Mouse (Mus musculus): ENCODE measurements around the gene Cd8a. TPM values are rescaled to one million over a fixed set of nuclear protein-coding genes. Genes with fewer than 3 reads are reported as not detected.

Gene Cd8a
- polyA plus RNA-seq, 1 experiment from 2014 or later: 0.13 TPM

GRCm38 (mm10) chr6:71372041-71372720 is 1.0 kb upstream of the Cd8a start:
- Histone ChIP-seq H3K9ac (no peak overlapping the region), H3K36me3 (no peaks in the 10 kb centered on the region), H3K4me2 (no peak overlapping the region), H3K9me3 (replicated peaks) (0 out of 2 replicates have a peak, but pooled peaks cover under 1% of the 10 kb centered on the region), H3K4me1 (no peaks in the 10 kb centered on the region), H3K27me3 (no peaks in the 10 kb centered on the region), H3K4me3 (replicated peaks) (no peak overlapping the region), H3K27ac (no peak overlapping the region)
- 94% methylated on average over 5 of the region's 5 CpGs for WGBS
- ATAC-seq (replicated peaks; ENCODE audit: low FRiP score): no peak

DNA sequence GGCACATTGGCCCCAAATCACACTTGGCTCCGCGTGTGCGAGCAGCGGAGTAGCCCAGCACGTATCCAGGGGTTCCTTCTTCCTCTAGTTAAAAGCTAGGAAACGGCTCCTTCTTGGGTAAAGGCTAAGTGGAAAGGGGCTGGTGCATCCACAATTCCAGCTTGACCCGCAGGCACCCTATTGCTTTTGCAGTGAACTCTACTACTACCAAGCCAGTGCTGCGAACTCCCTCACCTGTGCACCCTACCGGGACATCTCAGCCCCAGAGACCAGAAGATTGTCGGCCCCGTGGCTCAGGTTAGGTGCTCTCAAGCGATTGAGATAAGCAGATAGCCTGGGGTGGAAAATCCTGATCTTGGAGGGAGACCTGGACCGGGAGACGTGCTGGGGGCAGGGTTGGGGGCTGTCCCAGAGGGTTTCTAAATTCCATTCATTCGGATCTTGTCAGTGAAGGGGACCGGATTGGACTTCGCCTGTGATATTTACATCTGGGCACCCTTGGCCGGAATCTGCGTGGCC is 1.1 kb downstream of the Cd8a start:
- Histone ChIP-seq H3K27me3 (no peaks in the 10 kb centered on the region), H3K36me3 (no peaks in the 10 kb centered on the region), H3K9ac (no peak overlapping the region), H3K27ac (no peak overlapping the region), H3K9me3 (replicated peaks) (0 out of 2 replicates have a peak, but pooled peaks cover 3% of the 10 kb centered on the region), H3K4me3 (replicated peaks) (no peak overlapping the region), H3K4me1 (no peaks in the 10 kb centered on the region), H3K4me2 (no peak overlapping the region)
- 89% methylated on average over 19 of the region's 19 CpGs for WGBS
- ATAC-seq (replicated peaks; ENCODE audit: low FRiP score): no peak

GRCm38 (mm10) chr6:71374921-71375320 is 1.7 kb downstream of the Cd8a start:
- Histone ChIP-seq H3K4me3 (replicated peaks) (no peak overlapping the region), H3K9me3 (replicated peaks) (0 out of 2 replicates have a peak, but pooled peaks cover 3% of the 10 kb centered on the region), H3K9ac (no peak overlapping the region), H3K27me3 (no peaks in the 10 kb centered on the region), H3K36me3 (no peaks in the 10 kb centered on the region), H3K4me2 (no peak overlapping the region), H3K27ac (no peak overlapping the region), H3K4me1 (no peaks in the 10 kb centered on the region)
- WGBS: 78% methylated on average over 2 of the region's 2 CpGs
- no peak for ATAC-seq (replicated peaks; ENCODE audit: low FRiP score)

DNA sequence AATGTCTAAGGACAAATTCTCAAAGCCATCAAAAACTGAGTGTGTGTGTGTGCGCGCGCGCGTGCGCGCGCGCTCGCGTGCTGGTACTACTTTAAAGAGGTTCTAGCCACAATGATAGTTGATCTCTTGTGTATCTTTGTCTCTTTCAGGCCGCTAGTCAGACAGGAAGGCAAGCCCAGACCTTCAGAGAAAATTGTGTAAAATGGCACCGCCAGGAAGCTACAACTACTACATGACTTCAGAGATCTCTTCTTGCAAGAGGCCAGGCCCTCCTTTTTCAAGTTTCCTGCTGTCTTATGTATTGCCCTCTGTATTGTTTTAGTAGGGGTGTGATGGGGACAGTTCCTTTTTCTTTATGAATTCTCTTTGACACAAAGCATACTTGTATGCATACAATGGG is 3.5 kb downstream of the Cd8a start:
- ATAC-seq (replicated peaks; ENCODE audit: low FRiP score): no peak
- Histone ChIP-seq H3K4me2 (no peak overlapping the region), H3K27me3 (no peaks in the 10 kb centered on the region), H3K4me1 (no peaks in the 10 kb centered on the region), H3K36me3 (no peaks in the 10 kb centered on the region), H3K9ac (no peak overlapping the region), H3K9me3 (replicated peaks) (0 out of 2 replicates have a peak, but pooled peaks cover 3% of the 10 kb centered on the region), H3K27ac (no peak overlapping the region), H3K4me3 (replicated peaks) (no peak overlapping the region)
- WGBS: 96% methylated on average over 13 of the region's 13 CpGs

DNA sequence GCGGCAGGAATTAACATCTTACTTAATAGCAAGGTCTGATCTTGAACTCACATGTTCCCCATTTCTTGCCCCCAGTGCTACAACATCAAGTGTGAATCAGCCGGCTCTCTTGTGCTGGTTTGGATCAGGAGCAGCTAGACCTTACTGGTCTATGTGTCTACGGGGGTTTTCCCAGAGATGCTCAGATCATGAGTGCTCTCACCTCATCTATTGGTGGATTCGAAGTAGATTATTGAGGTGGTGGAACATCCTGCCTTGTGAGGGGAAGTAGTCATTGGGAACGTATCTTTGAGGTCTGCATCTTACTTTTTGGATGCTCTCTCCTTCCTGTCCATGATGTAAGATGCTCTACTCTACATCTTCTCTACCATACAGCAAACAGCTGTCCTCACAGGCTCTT is 8.4 kb downstream of the Cd8a start:
- 89% methylated on average over 5 of the region's 5 CpGs for WGBS
- ATAC-seq (replicated peaks; ENCODE audit: low FRiP score): no peak
- H3K4me1 ChIP-seq: no peaks in the 10 kb centered on the region

GRCm38 (mm10) chr6:71390496-71390895 is 17.3 kb downstream of the Cd8a start:
- Histone ChIP-seq H3K9ac (no peak overlapping the region), H3K4me3 (replicated peaks) (no peak overlapping the region), H3K9me3 (replicated peaks) (no peaks in the 10 kb centered on the region), H3K27ac (no peak overlapping the region), H3K36me3 (peaks cover 62% of the 10 kb centered on the region), H3K27me3 (no peaks in the 10 kb centered on the region), H3K4me2 (no peak overlapping the region), H3K4me1 (no peaks in the 10 kb centered on the region)
- 90% methylated on average over 2 of the region's 2 CpGs for WGBS
- no peak for ATAC-seq (replicated peaks; ENCODE audit: low FRiP score)

More for the DNA sequence above, 8.4 kb downstream of the Cd8a start:
- Histone ChIP-seq H3K9me3 (replicated peaks) (0 out of 2 replicates have a peak, but pooled peaks cover 3% of the 10 kb centered on the region), H3K9ac (no peak overlapping the region), H3K36me3 (no peaks in the 10 kb centered on the region), H3K4me2 (no peak overlapping the region), H3K27me3 (no peaks in the 10 kb centered on the region), H3K4me3 (replicated peaks) (no peak overlapping the region), H3K27ac (no peak overlapping the region)

DNA sequence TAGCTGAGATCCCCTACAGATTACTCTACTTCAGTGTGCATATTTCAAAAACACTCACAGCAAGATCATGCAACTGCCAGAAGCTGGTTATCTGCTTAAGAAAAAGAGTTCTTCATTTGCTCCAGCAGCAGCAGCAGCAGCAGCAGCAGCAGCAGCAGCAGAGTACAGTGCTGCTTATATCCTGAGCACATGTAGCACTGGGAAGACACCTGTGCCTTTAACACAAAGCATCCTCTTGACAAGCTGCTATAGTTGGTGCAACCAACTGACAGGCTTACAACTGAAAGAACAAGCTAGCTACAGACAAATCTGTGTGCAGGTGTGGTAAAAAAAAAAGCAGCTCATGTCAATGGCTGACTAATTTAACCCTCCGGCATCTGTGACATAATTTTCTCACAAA is 22.8 kb downstream of the Cd8a start:
- WGBS: 85% methylated on average over 1 of the region's 1 CpGs
- Histone ChIP-seq H3K9ac (no peak overlapping the region), H3K4me2 (no peak overlapping the region), H3K36me3 (peaks cover 73% of the 10 kb centered on the region), H3K4me1 (no peaks in the 10 kb centered on the region), H3K27me3 (no peaks in the 10 kb centered on the region), H3K9me3 (replicated peaks) (no peaks in the 10 kb centered on the region), H3K27ac (no peak overlapping the region), H3K4me3 (replicated peaks) (no peak overlapping the region)
- ATAC-seq (replicated peaks; ENCODE audit: low FRiP score): no peak

DNA sequence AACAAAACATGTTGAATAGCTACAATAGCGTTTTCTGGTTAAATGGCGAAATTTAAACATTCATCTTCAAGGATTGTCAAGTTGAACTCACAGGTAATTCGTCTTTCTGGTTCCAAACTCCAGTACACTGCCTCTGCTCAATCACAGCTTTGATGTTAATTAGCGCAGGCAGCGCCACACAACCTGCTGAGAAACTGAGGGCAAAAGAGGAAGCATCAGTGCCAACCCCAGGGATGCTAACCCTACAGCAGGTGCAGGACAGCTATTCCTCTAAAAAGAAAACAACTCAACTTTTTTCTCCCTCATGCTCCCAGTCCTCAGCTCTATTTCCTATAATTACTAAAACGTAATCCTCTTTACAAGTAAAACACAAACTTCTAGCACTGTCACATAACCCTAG is 23.5 kb downstream of the Cd8a start:
- no peak for ATAC-seq (replicated peaks; ENCODE audit: low FRiP score)
- no peak overlapping the region for H3K9ac ChIP-seq
- no peaks in the 10 kb centered on the region for H3K4me1 ChIP-seq
- WGBS: 91% methylated on average over 6 of the region's 6 CpGs
- no peaks in the 10 kb centered on the region for H3K27me3 ChIP-seq
- H3K27ac ChIP-seq: no peak overlapping the region
- no peaks in the 10 kb centered on the region for H3K9me3 ChIP-seq (replicated peaks)
- H3K4me2 ChIP-seq: no peak overlapping the region
- peaks cover 66% of the 10 kb centered on the region for H3K36me3 ChIP-seq
- no peak overlapping the region for H3K4me3 ChIP-seq (replicated peaks)

DNA sequence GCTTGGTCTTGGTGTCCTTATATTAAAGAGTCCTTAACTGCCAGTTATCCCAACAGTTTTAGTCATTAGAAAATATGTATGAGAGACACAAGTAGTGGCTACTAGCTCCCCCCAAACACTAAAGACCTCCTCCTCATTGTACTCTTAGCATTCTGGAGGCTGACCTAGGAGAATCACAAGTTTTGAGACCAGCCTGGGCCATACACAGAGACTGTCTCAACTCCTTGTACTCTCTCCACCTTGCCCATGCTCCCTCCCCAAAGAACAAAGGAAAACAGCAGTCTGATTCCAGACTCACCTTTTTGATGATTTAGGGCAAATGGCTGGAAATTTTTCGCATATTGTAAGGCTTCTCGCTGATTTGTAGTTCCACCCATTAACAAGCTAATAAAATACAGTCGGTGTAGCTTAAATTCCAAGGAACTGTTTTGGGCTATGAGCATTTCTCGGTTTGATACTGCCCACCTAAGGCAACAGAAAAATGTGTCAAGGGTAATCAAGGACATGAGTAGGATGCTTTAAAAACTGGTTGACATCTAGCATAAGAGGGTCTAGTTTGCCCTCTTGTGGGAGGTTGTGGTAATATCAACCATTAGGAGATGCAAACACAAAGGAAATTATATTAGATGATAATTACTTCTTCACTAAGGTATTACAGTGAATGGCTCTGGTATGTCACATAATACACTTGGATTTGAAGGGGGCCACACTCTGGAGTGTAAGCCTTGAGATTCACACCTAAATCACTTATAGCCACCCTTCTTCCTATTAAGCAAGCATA is 25.8 kb downstream of the Cd8a start:
- no peaks in the 10 kb centered on the region for H3K27me3 ChIP-seq
- no peak for ATAC-seq (replicated peaks; ENCODE audit: low FRiP score)
- H3K4me3 ChIP-seq (replicated peaks): no peak overlapping the region
- H3K9ac ChIP-seq: no peak overlapping the region
- peaks cover 45% of the 10 kb centered on the region for H3K36me3 ChIP-seq
- 82% methylated on average over 4 of the region's 4 CpGs for WGBS
- H3K27ac ChIP-seq: no peak overlapping the region
- no peaks in the 10 kb centered on the region for H3K9me3 ChIP-seq (replicated peaks)
- H3K4me1 ChIP-seq: no peaks in the 10 kb centered on the region
- H3K4me2 ChIP-seq: no peak overlapping the region

GRCm38 (mm10) chr6:71414624-71415023 is 41.4 kb downstream of the Cd8a start:
- no peak overlapping the region for H3K4me2 ChIP-seq
- H3K4me3 ChIP-seq (replicated peaks): no peak overlapping the region
- H3K4me1 ChIP-seq: no peaks in the 10 kb centered on the region
- ATAC-seq (replicated peaks; ENCODE audit: low FRiP score): no peak
- H3K9ac ChIP-seq: no peak overlapping the region
- no peaks in the 10 kb centered on the region for H3K9me3 ChIP-seq (replicated peaks)
- 84% methylated on average over 4 of the region's 4 CpGs for WGBS
- no peak overlapping the region for H3K27ac ChIP-seq
- no peaks in the 10 kb centered on the region for H3K27me3 ChIP-seq
- H3K36me3 ChIP-seq: peaks cover 40% of the 10 kb centered on the region

DNA sequence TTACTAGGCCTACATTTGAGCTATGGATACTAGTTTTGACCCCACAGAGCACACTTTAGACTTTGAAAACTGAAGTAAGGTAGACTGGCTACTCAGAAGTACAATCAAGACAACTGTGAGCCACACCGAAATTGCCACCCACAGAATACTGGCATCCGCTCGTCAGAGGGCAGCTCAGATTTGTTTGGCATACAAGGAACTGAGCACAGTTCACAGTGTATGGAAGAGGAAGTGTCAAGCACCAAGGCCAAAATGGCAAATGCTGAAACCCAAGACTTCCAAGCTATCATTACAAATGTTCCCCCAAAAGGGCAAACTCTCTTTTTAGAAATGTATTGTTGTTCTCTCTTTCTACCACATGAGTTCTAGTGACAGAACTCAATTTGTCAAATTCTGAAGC is 42.2 kb downstream of the Cd8a start:
- WGBS: 83% methylated on average over 3 of the region's 3 CpGs
- ATAC-seq (replicated peaks; ENCODE audit: low FRiP score): no peak
- no peak overlapping the region for H3K9ac ChIP-seq

GRCm38 (mm10) chr6:71418874-71419273 is 45.6 kb downstream of the Cd8a start:
- no peak overlapping the region for H3K4me2 ChIP-seq
- no peak overlapping the region for H3K9ac ChIP-seq
- ATAC-seq (replicated peaks; ENCODE audit: low FRiP score): no peak
- no peaks in the 10 kb centered on the region for H3K9me3 ChIP-seq (replicated peaks)
- H3K36me3 ChIP-seq: peaks cover 21% of the 10 kb centered on the region
- WGBS: 94% methylated on average over 3 of the region's 3 CpGs
- no peak overlapping the region for H3K27ac ChIP-seq
- H3K4me1 ChIP-seq: no peaks in the 10 kb centered on the region
- no peaks in the 10 kb centered on the region for H3K27me3 ChIP-seq
- no peak overlapping the region for H3K4me3 ChIP-seq (replicated peaks)

More for the DNA sequence above, 42.2 kb downstream of the Cd8a start:
- H3K9me3 ChIP-seq (replicated peaks): no peaks in the 10 kb centered on the region
- no peak overlapping the region for H3K27ac ChIP-seq
- H3K4me1 ChIP-seq: no peaks in the 10 kb centered on the region
- H3K36me3 ChIP-seq: peaks cover 38% of the 10 kb centered on the region
- no peak overlapping the region for H3K4me2 ChIP-seq
- H3K4me3 ChIP-seq (replicated peaks): no peak overlapping the region
- no peaks in the 10 kb centered on the region for H3K27me3 ChIP-seq
